Mouse (Mus musculus) liver, embryonic 11.5 days (tissue): Measurements from ENCODE around the gene Hdac4. TPM values are rescaled to one million over a fixed set of nuclear protein-coding genes. Genes with fewer than 3 reads are reported as not detected.

Experiments used
- ATAC-seq: fragments of 200-750 bp; cut with Nextera tagmentation; replicated peaks from 2 replicates; pipeline ENCODE4 v1.8.0; 2017; ENCODE audit warnings: moderate number of reproducible peaks, mild to moderate bottlenecking, moderate TSS enrichment, moderate library complexity; ENCODE audit not compliant: low FRiP score
- DNase-seq: peaks from one replicate; pipeline ENCODE4 v3.0.0-alpha.2; 2017; ENCODE audit warnings: low spot score
- H3K27ac ChIP-seq: fragments of 300-500 bp; sonication (generic); 2 replicates; pipeline ENCODE4 v1.5.1; 2014; ENCODE audit warnings: mild to moderate bottlenecking, low read depth, low read length, control low read depth
- H3K27me3 ChIP-seq: fragments of 300-500 bp; sonication (generic); replicated peaks from 2 replicates; pipeline ENCODE4 v1.6.1; 2014; ENCODE audit warnings: low read length, mixed read lengths; ENCODE audit not compliant: control insufficient read depth, insufficient read depth
- H3K36me3 ChIP-seq: fragments of 300-500 bp; sonication (generic); 2 replicates; pipeline ENCODE4 v1.6.1; 2014; ENCODE audit warnings: mild to moderate bottlenecking, low read length, moderate library complexity, mixed read lengths; ENCODE audit not compliant: control insufficient read depth, insufficient read depth
- H3K4me1 ChIP-seq: fragments of 300-500 bp; sonication (generic); replicated peaks from 2 replicates; pipeline ENCODE4 v1.6.1; 2014; ENCODE audit warnings: low read length, mixed read lengths; ENCODE audit not compliant: control insufficient read depth, insufficient read depth
- H3K4me2 ChIP-seq: fragments of 300-500 bp; sonication (generic); 2 replicates; pipeline ENCODE4 v1.6.1; 2014; ENCODE audit warnings: mild to moderate bottlenecking, control low read depth, moderate library complexity
- H3K4me3 ChIP-seq: fragments of 300-500 bp; sonication (generic); 2 replicates; pipeline ENCODE4 v1.5.1; 2014; ENCODE audit warnings: low read depth, low read length, control low read depth
- H3K9ac ChIP-seq: fragments of 300-500 bp; sonication (generic); 2 replicates; pipeline ENCODE4 v1.6.1; 2014; ENCODE audit warnings: low read depth, low read length, control low read depth
- H3K9me3 ChIP-seq: fragments of 300-500 bp; sonication (generic); 2 replicates; pipeline ENCODE4 v1.6.1; 2016; ENCODE audit warnings: low read length, inconsistent platforms, mixed read lengths; ENCODE audit not compliant: control insufficient read depth
- WGBS: fragments of 180-500 bp; shearing (Covaris S2); extraction: QIAGEN DNeasy Blood & Tissue Kit; methylation state at CpG from one replicate; pipeline ENCODE4 v1.1.7; 2014; 5-methylcytosine and 5-hydroxymethylcytosine counted together
- polyA plus RNA-seq: library from polyadenylated mRNA; unstranded; fragments of >200 nt; fragmentation: Nextera tagmentation; extraction: Ambion mirVana; gene quantifications from 2 replicates; pipeline ENCODE4 v1.2.1, GENCODE M21; 2014

The Hdac4 gene
- polyA plus RNA-seq, 1 experiment from 2014 or later, result 12.0 TPM

DNA sequence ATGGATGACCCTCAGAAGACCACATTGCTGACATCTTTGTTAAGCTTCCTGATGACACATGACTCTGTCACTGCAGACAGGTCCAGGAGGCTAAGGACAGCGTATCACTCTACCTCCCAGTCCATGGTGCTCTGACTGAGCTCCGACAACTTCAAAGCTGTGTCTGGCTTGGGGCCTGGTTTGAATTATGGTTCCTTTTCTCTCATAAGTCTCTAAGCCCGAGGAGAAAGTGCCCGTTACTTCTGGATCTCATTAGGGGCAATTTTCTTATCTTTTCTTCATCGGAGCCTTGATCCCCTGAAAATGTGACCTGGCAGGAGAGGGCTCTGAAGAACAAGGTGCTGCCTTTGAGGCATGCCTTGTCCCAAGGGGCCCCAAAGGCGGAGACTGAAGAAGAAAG, 242.6 kb downstream of the Hdac4 start:
- Histone ChIP-seq H3K27me3 (no peaks in the 10 kb centered on the region), H3K4me2 (no peak overlapping the region), H3K36me3 (no peaks in the 10 kb centered on the region; the same call in 1 of the 2 replicates), H3K27ac (no peak overlapping the region), H3K9ac (no peak overlapping the region), H3K4me1 (no peaks in the 10 kb centered on the region), H3K9me3 (no peaks in the 10 kb centered on the region), H3K4me3 (no peak overlapping the region)
- no peak for ATAC-seq
- 70% methylated on average over 6 of the region's 6 CpGs for WGBS
- no peak for DNase-seq

DNA sequence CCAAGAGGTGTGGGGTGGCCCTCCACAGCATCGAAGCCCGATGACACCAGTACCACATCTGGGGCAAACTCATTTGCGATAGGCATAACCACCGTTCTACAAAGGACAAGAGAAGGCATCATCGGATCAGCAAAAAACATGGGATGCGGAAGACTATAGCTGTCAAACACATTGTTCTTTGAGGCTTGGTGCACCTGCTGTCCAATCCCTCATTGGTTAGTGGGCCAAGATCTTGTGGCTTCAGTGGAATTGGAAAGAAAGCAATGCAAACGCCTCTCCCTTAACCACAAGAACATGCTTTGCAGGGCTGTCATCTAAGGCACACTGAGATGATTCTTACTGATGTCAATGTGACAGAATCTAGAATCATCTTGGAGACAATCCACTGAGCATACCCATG, 248.1 kb downstream of the Hdac4 start:
- Histone ChIP-seq H3K4me1 (no peaks in the 10 kb centered on the region), H3K36me3 (peaks cover 11% of the 10 kb centered on the region), H3K4me3 (no peak overlapping the region), H3K9ac (no peak overlapping the region), H3K4me2 (no peak overlapping the region), H3K27me3 (no peaks in the 10 kb centered on the region), H3K27ac (no peak overlapping the region), H3K9me3 (no peaks in the 10 kb centered on the region)
- DNase-seq, result no peak
- 90% methylated on average over 7 of the region's 7 CpGs for WGBS
- ATAC-seq, result no peak

DNA sequence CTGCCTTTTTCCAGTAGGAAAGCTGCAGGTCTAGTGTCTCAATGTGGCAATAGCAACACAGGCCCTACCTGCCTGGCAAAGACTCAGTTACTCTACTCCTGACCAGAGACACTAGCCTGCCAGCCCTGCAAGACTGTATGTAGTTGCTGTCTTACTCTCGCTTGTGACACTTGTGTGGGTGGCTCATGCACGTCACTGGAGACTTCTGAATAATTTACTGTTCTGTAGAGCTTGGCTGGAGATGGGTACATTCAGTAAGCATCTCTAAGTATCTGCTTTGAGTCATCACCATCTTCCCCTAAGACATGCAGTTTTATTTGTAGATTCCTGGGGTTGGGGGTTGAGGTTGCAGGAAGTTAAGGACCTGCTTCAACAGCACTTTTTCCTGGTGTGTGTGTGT, 252.9 kb downstream of the Hdac4 start:
- WGBS, result 68% methylated on average over 2 of the region's 2 CpGs
- Histone ChIP-seq H3K27ac (no peak overlapping the region), H3K4me3 (no peak overlapping the region), H3K4me1 (no peaks in the 10 kb centered on the region), H3K9me3 (no peaks in the 10 kb centered on the region), H3K36me3 (peaks cover 11% of the 10 kb centered on the region), H3K4me2 (no peak overlapping the region), H3K9ac (no peak overlapping the region), H3K27me3 (no peaks in the 10 kb centered on the region)
- no peak for DNase-seq
- no peak for ATAC-seq

DNA sequence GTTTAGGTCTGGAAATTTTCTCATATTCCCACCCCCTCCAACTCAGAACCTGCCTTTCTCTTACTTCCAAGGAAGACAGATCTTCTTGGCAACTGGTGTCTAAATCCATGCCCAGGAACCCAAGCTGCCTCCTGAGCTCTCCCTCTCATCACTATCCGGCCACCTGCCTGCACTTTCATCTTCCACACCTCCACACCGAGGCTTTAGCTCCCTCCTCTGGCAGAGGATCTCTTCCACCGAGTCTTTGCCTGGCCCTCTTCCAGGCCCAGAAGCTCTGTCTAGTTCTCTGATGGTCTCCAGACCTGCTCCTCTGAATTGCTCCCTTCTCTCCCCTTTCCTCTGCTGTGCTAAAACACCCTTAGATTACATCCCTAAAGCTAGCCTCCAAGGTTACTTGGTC, 253.5 kb downstream of the Hdac4 start:
- no peak overlapping the region for H3K4me2 ChIP-seq
- 57% methylated on average over 3 of the region's 3 CpGs for WGBS
- no peaks in the 10 kb centered on the region for H3K9me3 ChIP-seq
- peaks cover 11% of the 10 kb centered on the region for H3K36me3 ChIP-seq
- H3K4me3 ChIP-seq, result no peak overlapping the region
- H3K4me1 ChIP-seq, result no peaks in the 10 kb centered on the region
- DNase-seq (no peak), ATAC-seq (no peak)
- no peaks in the 10 kb centered on the region for H3K27me3 ChIP-seq
- H3K9ac ChIP-seq, result no peak overlapping the region
- H3K27ac ChIP-seq, result no peak overlapping the region

DNA sequence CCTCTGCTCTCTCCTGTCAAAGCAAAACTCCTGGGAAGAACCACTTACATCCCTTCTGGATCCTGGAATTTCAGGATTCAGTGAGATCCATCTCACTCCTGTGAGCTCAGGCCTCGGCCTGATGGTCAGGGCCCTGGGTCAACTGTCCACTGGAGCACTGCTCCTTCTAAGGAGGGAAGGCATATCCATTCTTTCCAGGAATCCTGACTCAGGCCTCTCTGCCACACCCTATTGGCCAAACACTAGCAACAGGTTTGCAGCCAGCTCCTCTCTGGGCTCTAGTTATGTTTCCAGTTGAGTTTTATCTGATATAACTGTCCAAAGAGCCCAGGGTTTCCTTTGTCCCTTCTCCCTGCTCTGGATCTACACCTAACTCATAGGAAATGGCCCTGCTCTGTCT, 254.4 kb downstream of the Hdac4 start:
- no peaks in the 10 kb centered on the region for H3K27me3 ChIP-seq
- H3K9ac ChIP-seq, result no peak overlapping the region
- DNase-seq (no peak), ATAC-seq (no peak)
- no peaks in the 10 kb centered on the region for H3K4me1 ChIP-seq
- H3K4me3 ChIP-seq, result no peak overlapping the region
- peaks cover 7% of the 10 kb centered on the region for H3K36me3 ChIP-seq
- no peak overlapping the region for H3K27ac ChIP-seq
- 87% methylated on average over 1 of the region's 1 CpGs for WGBS
- H3K4me2 ChIP-seq, result no peak overlapping the region
- no peaks in the 10 kb centered on the region for H3K9me3 ChIP-seq

DNA sequence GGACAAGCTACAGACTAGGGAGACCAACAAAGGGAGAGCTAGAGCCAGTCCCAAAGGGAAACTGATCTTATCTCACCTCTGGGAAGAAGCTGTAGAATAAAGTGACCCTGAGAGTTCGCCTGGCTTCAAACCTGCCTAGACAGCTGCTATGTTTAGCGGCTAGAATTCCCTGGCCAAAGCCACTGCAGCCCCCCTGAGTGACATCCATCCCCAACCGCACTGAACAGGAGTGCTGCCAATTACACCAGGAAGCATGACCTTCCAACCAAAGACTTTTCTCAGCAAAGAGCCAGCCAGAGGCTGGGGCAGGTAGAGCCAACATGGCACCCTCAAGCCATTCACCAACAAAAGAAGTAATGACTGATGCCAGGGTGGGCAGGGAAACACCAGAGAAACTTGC, 260.3 kb downstream of the Hdac4 start:
- DNase-seq (no peak), ATAC-seq (no peak)
- Histone ChIP-seq H3K9me3 (no peaks in the 10 kb centered on the region), H3K4me2 (no peak overlapping the region), H3K4me1 (no peaks in the 10 kb centered on the region), H3K4me3 (no peak overlapping the region), H3K27me3 (no peaks in the 10 kb centered on the region), H3K9ac (no peak overlapping the region), H3K27ac (no peak overlapping the region), H3K36me3 (no peaks in the 10 kb centered on the region; the same call in 1 of the 2 replicates)
- WGBS, result 81% methylated on average over 3 of the region's 3 CpGs

DNA sequence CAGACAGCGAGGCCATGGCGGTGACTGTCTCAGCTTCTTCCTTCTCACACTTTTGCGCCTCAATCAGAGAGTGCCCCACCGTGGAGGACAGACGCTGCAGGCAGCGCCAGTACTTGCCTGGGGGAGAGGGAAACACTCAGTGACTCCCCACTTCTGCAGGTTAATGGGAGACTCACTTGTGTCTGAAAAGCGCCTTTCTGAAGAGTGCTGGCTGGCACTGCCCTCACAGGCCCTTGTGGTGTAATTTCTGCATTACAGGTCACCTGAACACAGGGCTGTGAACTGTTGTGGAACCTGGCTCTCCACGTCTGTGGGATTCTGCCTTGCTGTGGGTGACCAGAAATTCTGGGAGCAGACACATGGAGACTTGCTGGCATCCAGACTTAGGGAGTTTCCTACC, 261.8 kb downstream of the Hdac4 start:
- no peak overlapping the region for H3K9ac ChIP-seq
- DNase-seq (no peak), ATAC-seq (no peak)
- no peaks in the 10 kb centered on the region for H3K27me3 ChIP-seq
- H3K9me3 ChIP-seq, result no peaks in the 10 kb centered on the region
- H3K4me1 ChIP-seq, result no peaks in the 10 kb centered on the region
- H3K27ac ChIP-seq, result no peak overlapping the region
- no peak overlapping the region for H3K4me3 ChIP-seq
- H3K36me3 ChIP-seq, result no peaks in the 10 kb centered on the region; the same call in 1 of the 2 replicates
- 88% methylated on average over 8 of the region's 8 CpGs for WGBS
- H3K4me2 ChIP-seq, result no peak overlapping the region

DNA sequence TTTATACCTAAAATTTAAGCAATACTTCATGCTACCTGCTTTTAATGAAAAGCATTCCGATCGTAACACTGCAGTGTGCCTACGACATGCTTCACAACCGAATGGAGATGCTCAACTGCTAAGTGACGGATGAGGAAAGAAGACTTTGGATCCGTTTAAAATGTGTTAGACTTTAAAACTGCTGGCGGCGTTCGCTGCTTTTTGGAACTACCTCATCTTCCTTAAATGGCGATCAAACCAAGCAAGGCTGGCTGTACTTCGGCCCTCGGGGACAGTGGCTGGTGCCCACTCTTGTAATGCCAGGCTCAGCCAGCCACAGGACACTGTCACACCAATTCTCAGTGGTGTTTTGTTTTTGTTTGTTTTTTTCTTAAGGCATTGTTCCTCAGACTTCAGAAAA, 263.3 kb downstream of the Hdac4 start:
- 94% methylated on average over 12 of the region's 12 CpGs for WGBS
- H3K4me2 ChIP-seq, result no peak overlapping the region

DNA sequence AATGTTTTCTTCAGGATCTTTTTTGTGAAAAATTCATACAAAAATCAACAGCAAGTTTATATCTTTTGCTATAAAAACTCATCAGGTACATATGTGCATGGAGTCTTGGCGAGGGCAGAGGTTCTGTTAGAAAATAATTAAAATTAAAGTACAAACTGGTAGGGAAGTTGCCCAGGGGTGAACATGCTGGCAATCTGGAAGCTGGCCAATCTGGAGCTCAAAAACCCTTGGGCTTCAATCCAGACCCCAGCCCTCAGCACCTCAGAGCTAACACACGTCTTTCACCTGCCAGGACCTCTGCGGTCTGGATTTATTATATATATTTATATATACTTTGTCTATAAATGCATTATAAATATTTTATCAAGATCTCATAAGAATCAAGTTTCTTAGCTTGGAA, 263.7 kb downstream of the Hdac4 start:
- H3K4me2 ChIP-seq, result no peak overlapping the region
- ATAC-seq (no peak), DNase-seq (no peak)
- no peak overlapping the region for H3K4me3 ChIP-seq
- H3K4me1 ChIP-seq, result no peaks in the 10 kb centered on the region
- no peaks in the 10 kb centered on the region; the same call in 1 of the 2 replicates for H3K36me3 ChIP-seq
- H3K27ac ChIP-seq, result no peak overlapping the region
- H3K9me3 ChIP-seq, result no peaks in the 10 kb centered on the region
- WGBS, result 83% methylated on average over 3 of the region's 3 CpGs
- H3K27me3 ChIP-seq, result no peaks in the 10 kb centered on the region
- no peak overlapping the region for H3K9ac ChIP-seq

More for the DNA sequence above, 263.3 kb downstream of the Hdac4 start:
- Histone ChIP-seq H3K9ac (no peak overlapping the region), H3K27ac (no peak overlapping the region), H3K27me3 (no peaks in the 10 kb centered on the region), H3K4me1 (no peaks in the 10 kb centered on the region), H3K36me3 (no peaks in the 10 kb centered on the region; the same call in 1 of the 2 replicates), H3K9me3 (no peaks in the 10 kb centered on the region), H3K4me3 (no peak overlapping the region)
- DNase-seq (no peak), ATAC-seq (no peak)
